Mouse (Mus musculus) CH12F3 (cell line): ENCODE data around the gene Chd1l.

Experiments
- in situ Hi-C: fragments of 300-500 bp; cut with MboI; formaldehyde crosslinking; loops from 2 replicates; pipeline ENCODE4 v1.14.3; 2020; ENCODE audit warnings: low sequenced_read_pairs

Gene Chd1l

DNA sequence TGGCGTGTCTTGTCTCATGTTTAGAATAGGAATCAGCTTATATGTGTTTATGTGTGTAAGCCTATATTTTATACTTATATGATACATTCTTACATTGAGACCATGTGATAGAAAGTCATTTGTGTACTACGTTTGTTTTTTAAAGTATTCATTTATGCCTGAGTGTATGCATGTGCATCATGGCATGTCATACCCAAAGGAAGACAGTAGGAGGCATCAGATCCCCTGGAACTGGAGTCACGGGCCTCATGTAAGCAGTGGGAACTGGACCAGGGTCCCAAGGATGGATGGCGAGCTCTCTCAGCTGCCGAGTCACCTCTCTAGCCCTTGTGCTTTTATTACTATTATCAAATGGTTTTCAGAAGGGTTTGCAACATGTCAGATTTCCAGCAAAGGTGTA lies 74.3 kb downstream of the Chd1l start:
- in situ Hi-C loops = no loop called here

DNA sequence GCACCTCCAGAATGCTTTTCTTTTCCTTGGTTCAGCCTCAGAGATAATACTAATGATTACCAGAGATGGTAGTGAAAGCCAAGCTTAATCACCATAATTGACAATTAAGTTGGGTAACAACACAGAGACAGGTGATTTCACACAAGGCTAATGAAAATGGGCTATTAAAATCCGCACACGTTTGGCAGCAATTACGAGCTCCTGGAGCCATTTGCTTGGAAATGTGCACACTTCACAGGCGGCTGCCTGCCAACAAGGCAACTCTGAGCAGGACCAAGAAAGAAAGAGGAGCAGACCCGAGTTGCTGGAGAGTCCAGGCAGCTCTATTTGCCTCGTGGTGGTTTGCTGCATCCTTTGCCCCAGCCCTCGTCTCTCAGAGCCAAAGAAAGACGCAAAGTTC lies 84.5 kb downstream of the Chd1l start:
- in situ Hi-C loops = no loop called here

DNA sequence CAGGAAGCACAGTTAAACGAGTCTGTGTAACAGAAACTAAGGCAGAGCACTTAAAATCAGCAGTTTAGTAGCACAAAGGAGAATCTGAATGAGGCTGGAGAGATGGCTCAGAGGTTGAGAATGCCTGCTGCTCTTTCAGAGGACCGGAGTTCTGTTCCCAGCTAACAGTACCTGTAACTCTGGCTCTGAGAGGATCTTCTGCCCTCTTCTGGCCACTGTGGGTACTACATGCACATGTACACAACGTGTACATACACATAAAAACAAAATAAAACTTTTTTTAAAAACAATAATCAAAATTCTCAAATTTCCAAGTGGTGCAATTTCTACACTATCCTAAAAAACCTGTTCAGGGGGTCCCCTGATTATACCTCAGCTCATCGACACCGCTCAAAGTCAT lies 85.2 kb downstream of the Chd1l start:
- in situ Hi-C loops = no loop called here

DNA sequence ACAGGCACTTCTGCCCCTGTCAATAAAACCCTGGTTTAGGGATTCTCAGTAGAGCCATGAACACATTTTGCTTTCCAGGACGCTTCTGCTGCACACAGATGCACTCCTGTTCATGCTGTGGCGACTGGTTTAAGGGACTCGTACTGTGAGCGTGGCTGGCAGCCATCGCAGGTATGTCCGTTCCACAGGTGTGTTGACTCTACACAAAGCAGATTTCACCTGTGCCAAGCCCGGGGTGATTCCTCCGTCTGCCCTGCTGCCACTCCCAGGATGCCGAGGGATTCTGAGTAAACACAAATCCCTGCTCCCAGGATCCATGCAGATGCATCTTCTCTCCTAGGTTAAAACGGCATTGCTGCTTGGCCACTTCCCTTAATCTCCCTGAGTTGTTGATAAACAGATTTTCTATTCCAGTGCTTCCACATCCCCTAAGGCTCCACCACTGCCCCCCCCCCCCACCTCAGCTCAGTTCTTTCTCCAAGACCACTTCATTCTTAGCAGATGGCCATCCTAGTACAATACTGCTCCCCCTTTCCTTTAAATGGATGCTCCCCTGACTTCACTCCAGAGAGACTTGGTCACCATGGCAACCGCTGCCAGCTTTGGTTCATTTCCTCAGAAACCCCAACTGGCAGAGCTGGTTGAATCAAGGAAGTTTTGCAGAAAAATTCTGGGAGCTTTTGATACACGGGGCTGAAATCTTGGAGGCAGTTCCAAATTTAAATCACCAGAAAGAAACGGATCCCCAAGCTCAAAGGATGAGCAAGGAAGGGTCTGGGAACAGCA lies 87.9 kb downstream of the Chd1l start:
- in situ Hi-C loops = no loop called here

DNA sequence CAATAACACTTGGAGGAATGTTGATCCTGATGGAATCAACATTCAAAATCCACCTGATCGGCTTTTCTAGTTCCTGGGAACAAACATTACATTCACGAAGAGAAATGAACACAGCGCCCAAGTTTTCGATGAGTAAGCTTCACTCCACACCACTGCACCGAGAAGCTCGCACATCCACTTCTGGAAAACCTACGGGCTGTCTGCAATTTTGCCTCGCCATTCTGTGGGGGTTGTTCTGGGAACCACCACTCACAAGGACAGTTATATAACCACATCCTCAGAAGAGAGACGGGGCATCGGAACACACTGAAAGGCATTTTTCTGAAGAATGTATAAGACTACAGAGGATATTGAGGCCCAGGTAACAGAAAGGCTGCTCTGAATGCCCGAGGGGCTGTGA lies 90.1 kb downstream of the Chd1l start:
- in situ Hi-C loops = no loop called here

DNA sequence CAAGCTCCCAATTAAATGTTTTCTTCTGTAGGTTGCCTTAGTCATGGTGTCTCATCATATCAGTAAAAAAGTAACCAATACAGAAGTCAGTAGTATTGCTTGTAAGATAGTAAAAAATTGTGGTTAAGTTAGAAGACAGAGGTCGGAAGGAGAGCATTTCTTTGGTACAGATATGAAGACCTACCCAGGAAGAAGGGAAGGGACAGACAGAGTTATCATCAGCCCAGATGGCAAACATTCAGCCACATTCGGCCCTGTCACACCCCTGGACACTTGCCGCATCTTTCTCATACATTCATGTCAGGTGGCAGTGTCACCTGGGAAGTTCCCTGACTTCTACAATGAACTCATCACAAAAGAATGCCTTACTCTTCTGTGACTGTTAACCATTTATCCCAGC lies 97.7 kb downstream of the Chd1l start:
- in situ Hi-C loops = no loop called here
